Mouse (Mus musculus): ENCODE results near the gene Mcm5.

DNA sequence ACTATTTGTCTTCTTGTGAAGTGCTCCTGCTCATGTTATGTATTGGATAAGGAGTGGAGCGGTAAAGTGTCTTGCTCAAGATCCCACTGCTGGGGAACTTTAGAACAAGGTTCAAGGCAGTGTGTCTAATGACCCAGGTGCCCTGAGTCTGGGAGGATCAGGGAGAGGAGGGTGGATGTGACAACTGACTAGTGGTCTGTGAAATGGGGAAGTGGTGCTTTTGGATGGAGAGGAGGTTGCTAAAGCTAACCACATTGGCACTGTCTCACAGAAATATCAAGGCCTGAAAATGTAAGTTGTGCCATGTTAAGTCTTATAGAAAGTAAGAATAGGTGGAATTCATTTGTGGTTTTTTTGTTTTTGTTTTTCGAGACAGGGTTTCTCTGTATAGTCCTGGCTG is 10.4 kb downstream of the Mcm5 start:
- TF ChIP-seq EP300 (optimal IDR thresholded peaks at IDR 0.05), result no peak
- no peak for TF ChIP-seq CTCF (IDR thresholded peaks at IDR 0.05; ENCODE audit: low read depth)
